Mouse (Mus musculus): ENCODE results near the gene Olfr1347. TPM values are rescaled to one million over a fixed set of nuclear protein-coding genes. Genes with fewer than 3 reads are reported as not detected.
"Not testable (repeated sequence)": the region's sequence is repeated elsewhere in the genome, so short reads cannot be mapped to it uniquely, and the experiment has no call there.

Gene Olfr1347
- not detected in 2 replicates for polyA plus RNA-seq (2016; fragmentation: Nextera tagmentation; extraction: Ambion mirVana)

GRCm38 (mm10) chr7:6499655-6500054, at the start of gene Olfr1347:
Gene Olfr1347, minus strand, starts transcription at chr7:6499755.
- no peak for DNase-seq (ENCODE audit: low spot score)
- no peaks in the 10 kb centered on the region for H3K36me3 ChIP-seq
- no peaks in the 10 kb centered on the region for H3K4me1 ChIP-seq
- no peak within 1 kb of the TSS for H3K4me3 ChIP-seq
- peaks cover 57% of the 10 kb centered on the region for H3K9me3 ChIP-seq (replicated peaks)
- 57% methylated on average over 1 of the region's 1 CpGs for WGBS
- no peaks in the 10 kb centered on the region for H3K27me3 ChIP-seq (ENCODE audit: low read depth, poor library complexity, severe bottlenecking)
- H3K27ac ChIP-seq (replicated peaks), result no peak within 1 kb of the TSS

GRCm38 (mm10) chr7:6526141-6526540, 26.6 kb upstream of the Olfr1347 start:
- Histone ChIP-seq H3K27me3 (ENCODE audit: low read depth, poor library complexity, severe bottlenecking) (no peaks in the 10 kb centered on the region), H3K4me3 (no peak overlapping the region), H3K36me3 (no peaks in the 10 kb centered on the region), H3K9me3 (replicated peaks) (peaks cover 75% of the 10 kb centered on the region), H3K4me1 (no peaks in the 10 kb centered on the region), H3K27ac (replicated peaks) (no peak overlapping the region)
- WGBS, result 68% methylated on average over 5 of the region's 5 CpGs
- DNase-seq (ENCODE audit: low spot score), result peak; percentile 19

- no peak overlapping the region for H3K4me3 ChIP-seq
- WGBS, result 63% methylated on average over 3 of the region's 3 CpGs
Observed at GRCm38 (mm10) chr7:6525001-6525400, 25.4 kb upstream of the Olfr1347 start.

GRCm38 (mm10) chr7:6522850-6523249, 23.3 kb upstream of the Olfr1347 start, which contains the start of gene Olfr1349:
Gene Olfr1349, minus strand, starts transcription at chr7:6522950.
- no peak for DNase-seq (ENCODE audit: low spot score)
- no peaks in the 10 kb centered on the region for H3K36me3 ChIP-seq
- no peaks in the 10 kb centered on the region for H3K27me3 ChIP-seq (ENCODE audit: low read depth, poor library complexity, severe bottlenecking)
- peaks cover 78% of the 10 kb centered on the region for H3K9me3 ChIP-seq (replicated peaks)
- no peaks in the 10 kb centered on the region for H3K4me1 ChIP-seq
- no peak within 1 kb of the TSS for H3K27ac ChIP-seq (replicated peaks)
- no peak within 1 kb of the TSS for H3K4me3 ChIP-seq
- WGBS, result 90% methylated on average over 5 of the region's 5 CpGs

More at GRCm38 (mm10) chr7:6525001-6525400, 25.4 kb upstream of the Olfr1347 start:
- no peaks in the 10 kb centered on the region for H3K36me3 ChIP-seq
- H3K4me1 ChIP-seq, result no peaks in the 10 kb centered on the region
- H3K9me3 ChIP-seq (replicated peaks), result peaks cover 78% of the 10 kb centered on the region
- DNase-seq (ENCODE audit: low spot score), result no peak
- no peak overlapping the region for H3K27ac ChIP-seq (replicated peaks)
- H3K27me3 ChIP-seq (ENCODE audit: low read depth, poor library complexity, severe bottlenecking), result no peaks in the 10 kb centered on the region

GRCm38 (mm10) chr7:6521666-6522065, 22.1 kb upstream of the Olfr1347 start:
- no peak overlapping the region for H3K27ac ChIP-seq (replicated peaks)
- peaks cover 73% of the 10 kb centered on the region for H3K9me3 ChIP-seq (replicated peaks)
- no peaks in the 10 kb centered on the region for H3K36me3 ChIP-seq
- no peak for DNase-seq (ENCODE audit: low spot score)
- H3K4me3 ChIP-seq, result no peak overlapping the region
- H3K4me1 ChIP-seq, result no peaks in the 10 kb centered on the region
- WGBS, result 37% methylated on average over 1 of the region's 1 CpGs
- no peaks in the 10 kb centered on the region for H3K27me3 ChIP-seq (ENCODE audit: low read depth, poor library complexity, severe bottlenecking)

DNA sequence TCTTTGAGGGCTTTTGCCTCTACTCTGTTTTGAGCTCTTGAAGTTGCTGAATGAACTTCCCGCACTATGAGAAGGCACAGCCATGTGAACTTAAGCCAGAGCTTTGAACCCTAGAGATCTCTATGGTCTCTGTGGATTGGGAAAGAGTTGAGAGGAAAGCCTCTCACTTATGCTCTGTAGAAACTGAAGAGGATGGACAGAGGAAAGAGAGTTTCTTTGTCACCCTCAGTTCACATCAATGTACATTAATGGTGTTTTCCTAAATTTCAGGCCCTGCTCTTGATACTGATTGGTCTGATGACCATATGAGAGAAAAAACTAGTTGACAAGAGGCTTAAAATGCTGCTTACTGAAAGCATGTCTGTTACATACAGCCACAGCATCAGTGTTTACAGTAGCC, 9.1 kb upstream of the Olfr1347 start, which contains the start of gene Olfr1348:
Gene Olfr1348 (minus strand): TSS at position 101 of the 400 bp plus-strand sequence.
- no peak within 1 kb of the TSS for H3K4me3 ChIP-seq
- WGBS, result 100% methylated on average over 1 of the region's 1 CpGs
- DNase-seq (ENCODE audit: low spot score), result no peak
- H3K27me3 ChIP-seq (ENCODE audit: low read depth, poor library complexity, severe bottlenecking), result no peaks in the 10 kb centered on the region
- H3K36me3 ChIP-seq, result no peaks in the 10 kb centered on the region
- H3K9me3 ChIP-seq (replicated peaks), result peaks cover 41% of the 10 kb centered on the region; the same call in 1 of the 2 replicates
- no peak within 1 kb of the TSS for H3K27ac ChIP-seq (replicated peaks)
- no peaks in the 10 kb centered on the region for H3K4me1 ChIP-seq

- Histone ChIP-seq H3K9me3 (replicated peaks) (peaks cover 35% of the 10 kb centered on the region), H3K4me3 (no peak within 1 kb of the TSS), H3K27ac (replicated peaks) (no peak within 1 kb of the TSS), H3K36me3 (no peaks in the 10 kb centered on the region), H3K27me3 (ENCODE audit: low read depth, poor library complexity, severe bottlenecking) (no peaks in the 10 kb centered on the region), H3K4me1 (no peaks in the 10 kb centered on the region)
- no peak for DNase-seq (ENCODE audit: low spot score)
- WGBS, result 52% methylated on average over 2 of the region's 2 CpGs
Observed at GRCm38 (mm10) chr7:6486841-6487240, 12.7 kb downstream of the Olfr1347 start, which contains the start of gene Olfr5. Gene Olfr5, minus strand, starts transcription at chr7:6486941.

GRCm38 (mm10) chr7:6477633-6478032, 21.9 kb downstream of the Olfr1347 start:
- not testable (repeated sequence) for DNase-seq (ENCODE audit: low spot score); H3K4me3 ChIP-seq; H3K27me3 ChIP-seq (ENCODE audit: low read depth, poor library complexity, severe bottlenecking); H3K4me1 ChIP-seq; H3K36me3 ChIP-seq; H3K27ac ChIP-seq (replicated peaks)
- WGBS, result 88% methylated on average over 2 of the region's 2 CpGs
- H3K9me3 ChIP-seq (replicated peaks), result peaks cover 44% of the 10 kb centered on the region

DNA sequence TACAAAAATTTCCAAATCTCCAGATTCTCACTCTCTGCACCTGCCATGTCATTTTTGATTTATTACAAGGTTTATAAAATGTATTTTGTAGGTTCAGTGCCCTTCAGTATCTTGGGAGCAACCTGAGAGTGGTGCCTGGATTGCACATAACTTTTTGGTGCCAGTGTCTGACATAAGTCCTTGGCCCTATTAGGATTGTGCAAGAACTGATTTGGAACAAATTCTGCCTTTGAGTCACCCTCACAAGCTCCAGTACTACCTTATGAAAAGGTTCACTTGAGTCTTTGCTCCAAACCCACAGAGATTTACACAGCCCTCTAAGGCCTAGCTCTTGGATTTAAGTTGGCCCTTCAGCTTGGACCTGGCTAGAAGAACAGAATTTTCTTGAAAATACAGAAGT, 32.6 kb downstream of the Olfr1347 start, which contains the start of gene Olfr1346:
Gene Olfr1346 (plus strand): TSS at position 151 of the 400 bp plus-strand sequence.
- Histone ChIP-seq H3K27me3 (ENCODE audit: low read depth, poor library complexity, severe bottlenecking) (no peaks in the 10 kb centered on the region), H3K27ac (replicated peaks) (no peak within 1 kb of the TSS), H3K9me3 (replicated peaks) (0 out of 2 replicates have a peak, but pooled peaks cover 7% of the 10 kb centered on the region), H3K4me1 (no peaks in the 10 kb centered on the region), H3K36me3 (no peaks in the 10 kb centered on the region), H3K4me3 (no peak within 1 kb of the TSS)
- DNase-seq (ENCODE audit: low spot score), result no peak

- WGBS, result 55% methylated on average over 3 of the region's 3 CpGs
- Histone ChIP-seq H3K27me3 (ENCODE audit: low read depth, poor library complexity, severe bottlenecking) (no peaks in the 10 kb centered on the region), H3K36me3 (no peaks in the 10 kb centered on the region), H3K9me3 (replicated peaks) (peaks cover 21% of the 10 kb centered on the region), H3K27ac (replicated peaks) (no peak overlapping the region), H3K4me3 (no peak overlapping the region), H3K4me1 (no peaks in the 10 kb centered on the region)
- no peak for DNase-seq (ENCODE audit: low spot score)
Observed at GRCm38 (mm10) chr7:6456399-6456798, 43.2 kb downstream of the Olfr1347 start.

GRCm38 (mm10) chr7:6455868-6456267, 43.7 kb downstream of the Olfr1347 start, which contains the start of gene Olfr1336:
Gene Olfr1336, plus strand, starts transcription at chr7:6456168.
- H3K27ac ChIP-seq (replicated peaks), result no peak within 1 kb of the TSS
- no peak for DNase-seq (ENCODE audit: low spot score)
- no peak within 1 kb of the TSS for H3K4me3 ChIP-seq

DNA sequence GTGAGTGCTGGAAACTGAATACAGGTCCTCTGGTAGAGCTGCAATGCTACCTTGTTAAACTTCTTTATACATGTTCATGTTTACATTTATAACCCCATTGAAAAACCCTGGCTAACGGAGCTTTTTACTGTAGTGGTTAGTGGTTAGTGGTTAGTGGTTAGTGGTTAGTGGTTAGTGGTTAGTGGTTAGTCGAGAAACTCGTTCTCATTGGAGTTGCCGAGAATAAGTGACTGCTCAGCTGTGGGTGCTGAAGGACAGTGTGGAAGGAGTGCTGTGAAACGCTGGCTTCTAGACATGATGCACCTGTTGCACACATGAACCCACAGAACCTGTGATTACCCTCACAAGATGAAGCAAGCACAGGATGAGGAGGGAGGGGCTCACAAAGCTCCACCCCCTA, 51.8 kb downstream of the Olfr1347 start:
- no peaks in the 10 kb centered on the region for H3K4me1 ChIP-seq
- no peak for DNase-seq (ENCODE audit: low spot score)
- no peaks in the 10 kb centered on the region for H3K27me3 ChIP-seq (ENCODE audit: low read depth, poor library complexity, severe bottlenecking)
- no peak overlapping the region for H3K4me3 ChIP-seq
- WGBS, result 89% methylated on average over 5 of the region's 5 CpGs
- H3K36me3 ChIP-seq, result no peaks in the 10 kb centered on the region
- H3K9me3 ChIP-seq (replicated peaks), result peaks cover 16% of the 10 kb centered on the region; the same call in 1 of the 2 replicates
- no peak overlapping the region for H3K27ac ChIP-seq (replicated peaks)

More at GRCm38 (mm10) chr7:6455868-6456267, 43.7 kb downstream of the Olfr1347 start, which contains the start of gene Olfr1336:
- Histone ChIP-seq H3K36me3 (no peaks in the 10 kb centered on the region), H3K9me3 (replicated peaks) (peaks cover 17% of the 10 kb centered on the region), H3K4me1 (no peaks in the 10 kb centered on the region), H3K27me3 (ENCODE audit: low read depth, poor library complexity, severe bottlenecking) (no peaks in the 10 kb centered on the region)

DNA sequence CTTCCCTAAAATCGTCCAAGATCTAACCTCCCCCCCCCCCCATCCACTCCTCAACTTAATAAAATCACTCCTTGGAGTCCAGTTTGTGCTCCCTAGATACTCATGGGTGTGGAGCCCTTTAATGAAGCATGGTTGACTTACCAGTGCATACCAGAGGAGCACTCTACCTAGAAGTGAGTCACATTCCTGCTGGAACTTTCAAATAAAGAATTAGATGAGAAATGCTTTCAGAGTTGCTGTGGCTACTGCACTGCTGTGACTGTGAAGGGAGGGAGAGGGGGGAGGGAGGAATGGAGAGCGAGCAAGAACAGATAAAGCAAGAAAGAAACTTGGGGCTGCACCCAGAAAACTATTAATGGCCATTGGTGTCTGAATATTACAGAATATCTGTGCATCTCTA, 58.4 kb downstream of the Olfr1347 start:
- WGBS, result 60% methylated on average over 2 of the region's 2 CpGs
- no peak for DNase-seq (ENCODE audit: low spot score)
- no peaks in the 10 kb centered on the region for H3K27me3 ChIP-seq (ENCODE audit: low read depth, poor library complexity, severe bottlenecking)
- no peak overlapping the region for H3K4me3 ChIP-seq
- H3K27ac ChIP-seq (replicated peaks), result no peak overlapping the region
- H3K4me1 ChIP-seq, result no peaks in the 10 kb centered on the region; the same call in 1 of the 2 replicates
- H3K9me3 ChIP-seq (replicated peaks), result 0 out of 2 replicates have a peak, but pooled peaks cover 6% of the 10 kb centered on the region
- no peaks in the 10 kb centered on the region for H3K36me3 ChIP-seq
